Mouse (Mus musculus) hindbrain, postnatal 0 days (tissue): ENCODE data around the gene Aldh18a1. TPM values are rescaled to one million over a fixed set of nuclear protein-coding genes. Genes with fewer than 3 reads are reported as not detected.
"Not testable (repeated sequence)": the region's sequence is repeated elsewhere in the genome, so short reads cannot be mapped to it uniquely, and the experiment has no call there.

Experiments used
- ATAC-seq: fragments of 200-750 bp; cut with Nextera tagmentation; 2 replicates; pipeline ENCODE4 v1.8.0; 2017; ENCODE audit warnings: mild to moderate bottlenecking, moderate TSS enrichment, moderate library complexity
- DNase-seq: peaks from one replicate; pipeline ENCODE4 v3.0.0-alpha.2; 2015; ENCODE audit warnings: low spot score
- H3K27ac ChIP-seq: fragments of 300-500 bp; sonication (generic); 2 replicates; pipeline ENCODE4 v1.5.1; 2014; ENCODE audit warnings: mild to moderate bottlenecking
- H3K27me3 ChIP-seq: fragments of 300-500 bp; sonication (generic); 2 replicates; pipeline ENCODE4 v1.6.1; 2014; ENCODE audit warnings: low read length, mixed read lengths; ENCODE audit not compliant: insufficient read depth
- H3K36me3 ChIP-seq: fragments of 300-500 bp; sonication (generic); 2 replicates; pipeline ENCODE4 v1.6.1; 2014; ENCODE audit warnings: low read length, mixed read lengths; ENCODE audit not compliant: insufficient read depth
- H3K4me1 ChIP-seq: fragments of 300-500 bp; sonication (generic); 2 replicates; pipeline ENCODE4 v1.6.1; 2014; ENCODE audit warnings: antibody characterized with exemption, low read length, mixed read lengths; ENCODE audit not compliant: insufficient read depth
- H3K4me2 ChIP-seq: fragments of 300-500 bp; sonication (generic); 2 replicates; pipeline ENCODE4 v1.6.1; 2014; ENCODE audit warnings: low read depth, mild to moderate bottlenecking, low read length, moderate library complexity, mixed read lengths
- H3K4me3 ChIP-seq: fragments of 300-500 bp; sonication (generic); 2 replicates; pipeline ENCODE4 v1.5.1; 2014; ENCODE audit warnings: low read length
- H3K9ac ChIP-seq: fragments of 300-500 bp; sonication (generic); replicated peaks from 2 replicates; pipeline ENCODE4 v1.6.1; 2014; ENCODE audit warnings: mild to moderate bottlenecking, low read length, moderate library complexity, mixed read lengths
- H3K9me3 ChIP-seq: fragments of 300-500 bp; sonication (generic); 2 replicates; pipeline ENCODE4 v1.6.1; 2016; ENCODE audit warnings: low read length, mixed read lengths
- CTCF ChIP-seq: IDR thresholded peaks from 2 replicates; pipeline ENCODE4 v1.5.1; 2016; ENCODE audit warnings: antibody characterized with exemption, control low read depth, low read depth
- WGBS: fragments of 180-500 bp; shearing (Covaris S2); extraction: QIAGEN DNeasy Blood & Tissue Kit; methylation state at CpG from one replicate; pipeline ENCODE4 v1.1.7; 2014; 5-methylcytosine and 5-hydroxymethylcytosine counted together
- polyA plus RNA-seq: library from polyadenylated mRNA; unstranded; fragments of >200 nt; fragmentation: Nextera tagmentation; extraction: Ambion mirVana; gene quantifications from 2 replicates; pipeline ENCODE4 v1.2.1, GENCODE M21; 2015
- total RNA-seq: library from RNA; depleted of rRNA; stranded (reverse); fragments of >200 nt; gene quantifications from 2 replicates; pipeline ENCODE4 v1.2.3, GENCODE M21; 2014

Aldh18a1 gene
- total and polyA plus RNA-seq, 2 experiments from 2014 or later = 32.5 to 57.0 TPM

DNA sequence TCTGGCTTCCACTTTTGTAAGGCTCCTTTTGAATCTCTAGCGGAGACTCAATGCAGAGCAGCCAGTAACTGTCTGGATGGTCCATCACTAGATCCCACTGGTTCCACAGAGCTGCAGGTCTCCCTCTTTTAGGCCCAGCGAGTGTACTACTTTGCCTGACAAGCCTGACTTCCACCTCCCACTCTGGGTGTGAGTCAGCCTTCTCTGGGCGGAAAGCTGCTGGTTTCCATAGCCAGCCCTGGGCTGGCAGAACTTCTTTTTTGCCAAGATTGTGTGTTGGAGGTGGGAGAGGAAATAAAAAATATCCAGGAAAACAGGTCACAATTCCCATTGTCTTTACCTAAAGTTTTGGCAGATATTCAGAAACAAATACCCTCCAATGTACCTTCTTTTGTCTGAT lies 41.8 kb upstream of the Aldh18a1 start:
- Histone ChIP-seq H3K4me1 (no peaks in the 10 kb centered on the region), H3K4me3 (no peak overlapping the region), H3K27me3 (no peaks in the 10 kb centered on the region), H3K4me2 (no peak overlapping the region), H3K9ac (no peak overlapping the region), H3K27ac (no peak overlapping the region), H3K36me3 (no peaks in the 10 kb centered on the region), H3K9me3 (no peaks in the 10 kb centered on the region)
- 87% methylated on average over 3 of the region's 3 CpGs for WGBS
- no peak for TF ChIP-seq CTCF
- ATAC-seq = no peak
- no peak for DNase-seq

GRCm38 (mm10) chr19:40628950-40629349 lies 40.7 kb upstream of the Aldh18a1 start:
- Histone ChIP-seq H3K27ac (no peak overlapping the region), H3K9me3 (no peaks in the 10 kb centered on the region), H3K4me1 (no peaks in the 10 kb centered on the region), H3K4me3 (no peak overlapping the region), H3K27me3 (no peaks in the 10 kb centered on the region), H3K9ac (no peak overlapping the region), H3K4me2 (no peak overlapping the region), H3K36me3 (no peaks in the 10 kb centered on the region)
- TF ChIP-seq CTCF = no peak
- DNase-seq = no peak
- no peak for ATAC-seq

GRCm38 (mm10) chr19:40625935-40626334 lies 37.7 kb upstream of the Aldh18a1 start:
- Histone ChIP-seq H3K4me2 (no peak overlapping the region), H3K9me3 (no peaks in the 10 kb centered on the region), H3K4me1 (no peaks in the 10 kb centered on the region), H3K27ac (no peak overlapping the region), H3K4me3 (no peak overlapping the region), H3K27me3 (no peaks in the 10 kb centered on the region), H3K36me3 (no peaks in the 10 kb centered on the region), H3K9ac (no peak overlapping the region)
- peak; percentile 2 for DNase-seq
- no peak for ATAC-seq
- 70% methylated on average over 12 of the region's 12 CpGs for WGBS
- TF ChIP-seq CTCF = no peak

DNA sequence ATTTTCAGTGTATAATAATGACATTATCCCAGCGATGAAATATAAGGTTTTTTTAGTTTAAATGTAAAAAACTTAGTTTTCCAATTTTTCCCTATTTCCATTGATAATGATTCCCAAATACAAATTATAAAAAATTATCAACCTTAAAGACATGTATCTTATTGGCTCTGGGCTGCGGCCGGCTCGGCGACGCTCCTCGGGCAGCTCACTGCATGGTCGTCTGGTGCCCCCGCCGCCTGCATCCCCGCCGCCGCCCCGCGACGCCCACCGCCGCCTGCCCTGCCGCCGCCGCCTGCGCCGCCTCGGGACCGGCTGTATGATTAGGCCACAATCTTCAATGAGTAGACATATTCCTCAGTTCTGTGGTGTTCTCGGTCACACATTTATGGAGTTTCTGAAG lies 33.4 kb upstream of the Aldh18a1 start:
- H3K36me3 ChIP-seq, H3K4me2 ChIP-seq, H3K4me1 ChIP-seq, H3K9ac ChIP-seq, ATAC-seq, H3K27me3 ChIP-seq, H3K27ac ChIP-seq, H3K4me3 ChIP-seq, H3K9me3 ChIP-seq, DNase-seq: not testable (repeated sequence)
- 52% methylated on average over 11 of the region's 26 CpGs for WGBS

DNA sequence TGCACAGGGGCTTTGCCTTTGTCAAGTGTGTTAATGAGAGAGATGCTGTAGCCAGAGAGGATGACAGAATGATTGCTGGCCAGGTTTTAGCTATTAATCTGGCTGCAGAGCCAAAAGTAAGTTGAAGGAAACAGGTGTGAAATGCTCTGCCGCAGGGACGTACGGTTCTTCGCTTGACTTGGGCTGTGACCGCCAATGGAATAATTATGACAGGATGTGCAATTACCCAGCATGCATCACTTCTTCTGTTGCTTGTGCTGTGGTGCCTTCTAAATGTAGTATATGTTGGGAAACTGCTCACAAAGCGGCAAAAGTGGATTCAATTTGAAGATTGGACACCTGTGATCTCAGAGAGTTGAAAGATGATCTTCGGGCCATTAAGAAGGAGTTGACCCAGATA lies 27.8 kb upstream of the Aldh18a1 start:
- no peak overlapping the region for H3K4me3 ChIP-seq
- H3K27ac ChIP-seq = no peak overlapping the region
- ATAC-seq (no peak), DNase-seq (no peak)
- no peaks in the 10 kb centered on the region for H3K9me3 ChIP-seq
- no peaks in the 10 kb centered on the region for H3K27me3 ChIP-seq
- H3K9ac ChIP-seq = no peak overlapping the region
- no peak for TF ChIP-seq CTCF
- H3K4me2 ChIP-seq = no peak overlapping the region
- whole genome bisulfite sequencing = 87% methylated on average over 7 of the region's 7 CpGs
- no peaks in the 10 kb centered on the region for H3K36me3 ChIP-seq
- H3K4me1 ChIP-seq = peaks cover 6% of the 10 kb centered on the region; the same call in 1 of the 2 replicates

GRCm38 (mm10) chr19:40614811-40615210 lies 26.5 kb upstream of the Aldh18a1 start:
- no peak for DNase-seq
- Histone ChIP-seq H3K4me3 (no peak overlapping the region), H3K9ac (no peak overlapping the region), H3K27me3 (no peaks in the 10 kb centered on the region), H3K4me2 (no peak overlapping the region), H3K36me3 (no peaks in the 10 kb centered on the region), H3K9me3 (no peaks in the 10 kb centered on the region), H3K4me1 (peaks cover 8% of the 10 kb centered on the region; the same call in 1 of the 2 replicates), H3K27ac (no peak overlapping the region)
- no peak for ATAC-seq
- no peak for TF ChIP-seq CTCF
- 85% methylated on average over 7 of the region's 7 CpGs for WGBS

DNA sequence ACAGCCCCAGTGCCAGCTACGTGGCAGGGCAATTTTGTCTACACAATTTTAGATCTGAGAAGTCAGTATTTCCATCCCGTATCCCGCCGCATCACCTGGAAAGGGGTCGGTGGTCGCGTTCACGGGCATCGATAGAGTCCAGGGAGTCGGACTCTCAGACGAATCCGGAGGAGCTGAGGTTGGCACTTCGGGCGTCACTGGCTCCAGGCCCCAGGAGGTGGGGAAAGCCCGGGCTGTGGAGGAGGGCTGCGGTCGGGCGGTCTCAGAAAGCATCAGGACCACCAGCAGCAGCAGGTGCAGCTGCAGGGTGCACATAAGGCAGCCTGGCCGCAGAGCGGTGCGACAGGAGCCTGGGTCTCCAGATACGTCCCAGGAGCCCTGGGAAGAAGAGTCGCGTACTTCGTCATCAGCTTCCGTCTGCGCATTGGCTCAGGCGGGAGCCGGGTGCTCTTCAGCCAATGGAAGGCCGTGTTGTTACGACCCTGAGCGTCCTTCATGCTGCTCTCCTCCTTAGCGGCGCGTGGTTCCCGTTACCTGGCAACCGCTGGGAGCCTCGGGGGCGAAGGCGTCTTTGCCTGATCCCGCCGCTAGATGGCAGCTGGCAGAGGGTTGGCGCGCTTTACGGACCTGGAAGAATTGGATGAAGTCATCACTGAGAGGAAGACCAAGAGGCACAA lies 23.7 kb upstream of the Aldh18a1 start, which contains the start of the genes Tctn3 and Entpd1:
Tctn3 (minus strand) TSS at position 404 of the 677 bp plus-strand sequence.
Entpd1 (plus strand) TSS at position 537 of the 677 bp plus-strand sequence.
- ATAC-seq (peak; percentile 100), DNase-seq (peak; percentile 99)
- Histone ChIP-seq H3K36me3 (peaks cover 22% of the 10 kb centered on the region), H3K9ac (peak within 1 kb of the TSS; percentile 57), H3K4me3 (peak within 1 kb of the TSS; percentile 69), H3K9me3 (no peaks in the 10 kb centered on the region), H3K4me2 (peak within 1 kb of the TSS; percentile 75), H3K27me3 (no peaks in the 10 kb centered on the region), H3K27ac (no peak within 1 kb of the TSS; the same call in 1 of the 2 replicates), H3K4me1 (peaks cover 8% of the 10 kb centered on the region; the same call in 1 of the 2 replicates)
- peak; percentile 99 for TF ChIP-seq CTCF
- WGBS = under 1% methylated on average over 45 of the region's 45 CpGs
